Mouse (Mus musculus) right cerebral cortex, postnatal 25 days (tissue): ENCODE measurements around the gene Pum2.
"Not testable (repeated sequence)": the region's sequence is repeated elsewhere in the genome, so short reads cannot be mapped to it uniquely, and the experiment has no call there.

ENCODE experiments used
- DNase-seq: peaks from one replicate; pipeline ENCODE4 v3.0.0; 2022

Gene Pum2

DNA sequence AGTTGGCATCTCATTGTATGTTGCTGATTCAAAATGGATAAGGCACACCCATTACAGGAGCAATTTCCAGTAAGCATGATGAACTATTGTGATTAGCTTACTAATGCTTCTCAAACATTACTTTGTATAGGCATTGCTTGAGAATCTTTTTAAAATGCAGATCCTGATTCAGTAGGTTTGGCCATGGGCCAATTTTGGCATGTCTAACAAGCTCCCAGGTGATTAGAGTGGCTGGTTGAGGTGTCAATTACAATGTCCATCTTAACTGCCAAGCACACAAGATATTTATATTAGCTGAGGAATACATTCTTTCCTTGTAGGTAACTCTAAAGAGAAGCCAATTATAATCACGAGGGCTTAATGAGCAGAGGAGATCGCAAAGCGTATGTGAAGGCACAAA, 4.1 kb upstream of the Pum2 start:
- DNase-seq: no peak

DNA sequence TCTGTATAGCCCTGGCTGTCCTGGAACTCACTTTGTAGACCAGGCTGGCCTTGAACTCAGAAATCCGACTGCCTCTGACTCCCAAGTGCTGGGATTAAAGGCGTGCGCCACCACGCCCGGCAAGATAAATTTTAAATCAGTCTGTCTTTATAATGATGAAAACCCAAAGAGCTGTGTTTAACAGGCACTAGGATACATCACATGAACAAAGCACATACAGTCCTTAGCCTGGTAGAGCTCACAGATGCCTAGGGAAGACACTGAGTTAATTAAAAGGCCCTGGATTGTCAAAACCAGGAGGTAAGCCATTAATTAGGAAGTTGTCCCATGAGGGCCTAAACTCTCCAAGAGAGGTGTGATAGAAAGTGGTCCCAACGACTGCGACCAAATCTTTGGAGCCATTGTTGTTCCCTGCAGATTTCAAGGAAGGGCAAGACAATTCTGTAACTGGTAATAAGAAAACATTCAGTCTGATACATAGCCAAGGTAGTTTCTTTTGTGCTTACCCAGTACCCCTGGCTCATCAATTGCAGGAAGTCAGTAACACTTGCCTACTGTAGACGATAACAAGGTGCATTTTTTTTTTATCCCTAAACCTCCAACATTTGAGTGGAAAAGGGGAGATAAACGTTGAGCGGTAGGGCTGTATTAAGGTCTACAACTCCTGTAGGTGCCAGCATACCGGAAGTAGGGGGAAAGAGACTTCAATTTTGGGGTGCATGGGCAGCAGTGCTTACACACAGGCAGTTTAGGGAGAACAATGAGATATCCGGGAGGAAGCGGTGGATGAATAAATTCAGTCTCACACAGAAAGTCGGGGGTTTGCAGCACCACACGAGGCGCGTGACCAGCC, 587 bp upstream of the Pum2 start:
- no peak for DNase-seq

DNA sequence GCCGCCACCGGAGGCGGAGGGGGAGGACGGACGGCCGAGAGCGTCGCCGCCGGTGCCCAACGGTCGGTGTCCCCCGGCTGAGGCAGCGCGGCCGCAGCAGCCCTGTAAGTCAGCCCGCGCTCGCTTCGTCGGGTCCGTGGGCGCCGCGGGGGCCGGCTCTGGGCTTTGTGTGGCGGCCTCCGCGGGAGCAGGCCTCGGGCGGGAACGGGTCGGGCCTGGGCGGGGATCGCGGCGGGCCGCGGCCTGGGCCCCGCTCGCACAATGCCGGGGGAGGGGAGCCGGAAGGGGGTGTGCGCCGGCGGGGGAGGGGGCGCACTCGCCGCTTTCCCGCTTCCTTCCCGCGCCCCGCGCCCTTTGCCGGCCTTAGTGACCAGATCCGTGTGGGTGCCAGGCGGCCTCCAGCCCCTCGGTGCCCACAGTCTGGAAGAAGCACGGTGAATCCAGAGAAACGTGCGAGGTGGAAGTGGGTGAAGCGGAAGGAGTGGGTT, 487 bp downstream of the Pum2 start:
- DNase-seq: peak; percentile 66

DNA sequence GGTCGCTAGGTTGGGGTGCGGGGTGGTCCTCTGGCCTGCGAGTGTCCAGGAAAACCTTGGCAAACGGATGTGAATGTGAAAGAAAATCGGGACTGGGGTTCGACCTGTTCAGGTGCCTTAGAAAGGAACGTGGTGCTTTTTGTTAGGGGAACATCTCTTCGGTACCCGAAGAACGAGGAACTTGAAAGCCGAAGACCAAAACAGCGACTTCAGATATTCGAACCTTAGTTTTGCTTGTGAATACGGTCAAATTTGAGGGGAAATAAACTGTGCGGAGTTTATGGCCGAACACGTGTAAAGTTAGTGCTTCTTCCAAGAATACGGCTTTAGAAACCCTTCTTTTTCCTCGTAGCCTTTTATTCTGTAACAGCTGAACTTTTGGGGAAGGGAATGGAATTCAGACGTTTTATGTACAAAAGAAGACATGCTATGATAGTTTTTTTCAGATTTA, 982 bp downstream of the Pum2 start:
- no peak for DNase-seq

DNA sequence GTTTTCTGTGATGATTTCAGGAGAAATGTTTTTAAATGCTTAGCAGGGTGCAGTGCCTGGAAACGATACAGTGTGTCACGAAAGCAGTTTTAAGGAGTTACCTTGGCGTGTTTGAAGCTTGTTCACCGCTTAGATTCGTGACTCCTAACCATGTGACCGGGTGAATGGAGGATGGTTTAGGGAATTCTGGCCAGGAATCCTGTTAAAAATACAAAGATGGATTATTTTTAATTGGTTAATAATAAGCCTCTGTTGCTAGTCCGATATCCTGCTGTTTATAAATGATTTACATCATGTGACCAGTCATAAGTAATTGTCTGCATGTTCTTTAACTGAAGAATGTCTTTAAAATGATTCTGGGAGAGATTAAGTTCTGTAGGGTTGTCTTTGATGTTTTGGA, 1.4 kb downstream of the Pum2 start:
- no peak for DNase-seq

DNA sequence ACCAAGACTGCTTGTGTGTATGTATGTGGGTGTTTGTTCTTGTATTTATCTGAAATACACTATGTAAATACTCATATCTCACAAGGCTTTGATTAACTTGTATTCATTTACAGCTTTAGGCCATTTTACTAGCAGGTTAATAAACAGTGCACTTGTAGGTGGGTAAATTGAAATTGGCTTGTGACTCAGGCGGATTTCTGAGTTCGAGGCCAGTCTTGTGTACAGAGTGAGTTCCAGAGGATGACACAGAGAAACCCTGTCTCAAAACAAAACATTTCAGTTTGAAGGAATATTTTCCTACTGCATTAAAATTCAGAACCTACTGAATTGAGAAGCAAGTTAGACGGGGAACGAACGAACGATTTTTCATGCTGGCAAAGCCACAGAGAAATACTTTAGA, 2.4 kb downstream of the Pum2 start:
- DNase-seq: no peak

DNA sequence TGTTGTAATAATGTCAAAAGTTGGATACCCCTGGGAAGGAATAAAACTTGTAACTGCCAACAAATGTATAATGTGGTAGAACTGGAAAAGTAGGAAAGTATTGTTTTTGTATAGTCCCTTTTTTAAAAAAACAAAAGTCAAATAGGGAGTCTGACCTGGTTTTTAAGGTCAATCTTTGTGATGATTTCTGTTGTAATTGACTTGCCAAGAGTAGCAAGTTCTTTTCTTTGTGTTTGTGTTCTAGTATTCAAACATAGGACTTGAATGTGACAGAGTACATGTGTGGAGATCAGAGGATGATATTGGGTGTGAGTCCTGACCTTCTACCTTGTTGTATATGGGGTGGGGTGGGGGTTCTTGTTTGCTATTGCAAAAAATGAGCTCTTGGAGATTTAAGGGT, 4.0 kb downstream of the Pum2 start:
- DNase-seq: no peak

DNA sequence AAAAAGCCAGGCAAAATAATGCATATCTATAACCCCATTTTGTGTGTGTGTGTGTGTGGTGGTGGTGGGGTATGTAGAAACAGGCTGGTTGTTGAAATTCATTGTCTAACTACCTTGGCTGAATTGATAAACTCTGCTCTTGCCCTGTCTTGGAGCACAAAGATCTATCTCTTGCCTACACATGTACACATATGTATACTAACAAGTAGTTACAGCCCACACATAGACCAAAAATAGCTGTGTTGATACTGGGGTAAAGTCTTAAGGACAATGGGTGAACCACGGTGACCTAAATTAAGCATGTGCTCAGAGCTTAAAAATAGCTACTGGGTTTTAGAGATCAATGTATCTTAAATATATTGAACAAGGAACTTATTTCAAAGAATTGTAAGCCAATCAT, 10.3 kb downstream of the Pum2 start:
- DNase-seq: no peak

GRCm38 (mm10) chr12:8685036-8685435, 11.1 kb downstream of the Pum2 start:
- DNase-seq: no peak

DNA sequence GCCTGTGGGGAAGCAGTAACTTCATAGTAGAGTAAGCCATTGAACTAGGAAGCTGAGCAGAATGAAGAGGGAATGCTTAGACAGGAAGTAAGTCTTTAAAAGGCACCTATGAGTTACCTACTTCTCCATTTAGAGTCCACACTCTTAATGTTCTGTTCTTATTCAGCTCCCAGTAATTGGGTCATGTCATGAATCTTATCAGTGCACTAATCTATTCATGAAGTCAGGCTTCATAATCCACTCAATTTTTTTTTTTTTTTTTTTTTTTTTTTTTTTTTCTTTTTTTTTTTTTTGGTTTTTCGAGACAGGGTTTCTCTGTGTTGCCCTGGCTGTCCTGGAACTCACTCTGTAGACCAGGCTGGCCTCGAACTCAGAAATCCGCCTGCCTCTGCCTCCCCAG, 15.9 kb downstream of the Pum2 start:
- not testable (repeated sequence) for DNase-seq

- DNase-seq: no peak
Measured at GRCm38 (mm10) chr12:8698895-8699294, 25.0 kb downstream of the Pum2 start.

DNA sequence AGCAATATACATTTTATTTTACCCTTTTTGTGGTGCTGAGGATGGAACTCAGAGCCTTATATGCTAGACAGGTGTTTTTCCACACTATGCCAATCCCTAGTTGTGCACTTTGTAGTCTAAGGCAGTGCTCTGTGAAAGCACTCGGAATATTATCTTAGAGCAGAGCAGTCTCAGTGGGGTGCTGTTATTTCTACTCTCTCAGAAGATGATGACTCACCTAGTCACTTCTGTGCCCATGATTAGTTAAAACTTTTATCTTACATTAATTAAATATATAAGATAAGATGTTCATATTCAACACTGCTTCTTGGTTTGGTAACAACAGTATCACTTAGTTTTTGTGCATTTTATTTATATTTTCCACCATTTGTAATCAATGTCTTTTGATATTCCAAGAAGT, 30.1 kb downstream of the Pum2 start:
- DNase-seq: no peak

GRCm38 (mm10) chr12:8708876-8709275, 34.9 kb downstream of the Pum2 start:
- DNase-seq: no peak

- DNase-seq: no peak
Measured at GRCm38 (mm10) chr12:8712665-8713064, 38.7 kb downstream of the Pum2 start.

DNA sequence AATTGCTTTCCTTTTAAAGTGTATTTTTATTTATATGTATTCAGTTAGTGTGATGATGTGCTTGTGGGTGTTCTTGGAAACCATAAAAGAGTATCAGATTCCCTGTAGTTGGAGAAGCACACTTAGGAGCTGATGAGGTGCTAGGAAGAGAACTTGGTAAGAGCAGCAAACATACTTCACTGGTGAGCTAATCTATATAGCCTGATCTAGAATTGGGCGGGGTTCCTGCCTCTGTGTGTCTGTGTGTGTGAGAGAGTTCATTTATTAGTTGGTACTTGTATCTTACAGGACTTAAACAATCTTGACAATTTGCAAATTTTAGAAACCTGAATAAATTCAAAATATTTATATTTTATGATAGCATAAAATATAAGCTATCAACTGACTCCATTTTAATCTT, 42.2 kb downstream of the Pum2 start:
- no peak for DNase-seq

DNA sequence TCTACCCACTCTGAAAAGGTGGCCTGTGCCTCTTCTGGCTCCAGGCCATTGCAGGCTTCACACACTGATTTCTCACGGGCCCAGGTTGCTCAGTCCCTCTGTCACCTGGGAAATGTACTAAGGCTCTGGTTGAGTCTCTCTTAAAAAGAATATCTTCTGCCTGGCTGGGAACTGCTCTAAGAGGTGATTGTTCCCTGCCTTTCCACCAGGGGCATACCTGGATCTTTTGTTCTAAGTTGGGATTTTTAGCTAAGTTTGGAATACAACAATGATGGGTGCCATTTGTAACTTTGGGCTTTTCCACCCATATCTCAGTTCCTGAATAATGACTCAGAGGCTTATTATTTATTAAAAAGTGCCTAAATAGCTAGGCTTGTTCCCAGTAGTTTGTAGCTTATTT, 53.0 kb downstream of the Pum2 start:
- DNase-seq: no peak

- no peak for DNase-seq
Measured at GRCm38 (mm10) chr12:8728739-8729138, 54.8 kb downstream of the Pum2 start.

DNA sequence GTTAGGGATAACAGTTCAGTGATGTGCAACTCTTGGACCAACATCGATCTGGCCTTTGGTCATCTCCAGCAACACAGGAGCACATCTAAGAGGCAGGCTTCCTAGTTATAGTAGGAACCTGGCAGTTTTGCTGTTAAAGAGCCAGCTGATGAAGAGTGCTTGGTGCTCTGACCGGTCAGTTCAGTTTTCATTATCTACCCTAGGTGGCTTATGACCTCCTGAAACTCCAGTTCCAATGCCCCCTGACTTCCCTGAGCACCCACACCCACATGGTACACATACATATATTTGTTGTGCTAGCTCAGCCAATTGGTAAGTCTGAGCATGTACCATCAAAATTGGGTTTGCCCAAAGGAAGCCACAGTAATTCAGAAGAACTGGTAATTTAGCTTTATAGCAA, 79.7 kb downstream of the Pum2 start:
- no peak for DNase-seq

DNA sequence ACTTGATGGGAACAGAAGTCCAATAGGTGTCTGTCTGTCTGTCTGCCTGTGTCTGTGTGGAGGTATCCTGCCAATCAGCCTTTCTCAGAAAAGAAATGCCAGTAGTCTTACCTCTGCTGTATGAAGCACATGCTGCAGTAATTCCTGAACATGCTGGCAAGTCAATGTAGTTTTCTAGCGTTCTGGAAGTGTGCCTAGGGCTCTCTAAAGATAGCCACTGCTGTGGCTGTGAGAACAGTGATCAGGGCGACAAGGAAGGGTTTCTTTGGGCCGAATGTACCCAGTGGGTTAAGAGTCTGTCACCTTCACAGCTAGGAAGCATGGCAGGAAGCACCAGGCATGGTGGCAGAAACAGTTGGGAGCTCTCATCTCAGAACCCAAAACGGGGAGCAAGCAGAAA, 80.2 kb downstream of the Pum2 start:
- DNase-seq: no peak

GRCm38 (mm10) chr12:8758029-8758428, 84.1 kb downstream of the Pum2 start:
- DNase-seq: no peak

- DNase-seq: no peak
Measured at GRCm38 (mm10) chr12:8759115-8759514, 85.2 kb downstream of the Pum2 start.

- no peak for DNase-seq
Measured at GRCm38 (mm10) chr12:8759779-8760178, 85.8 kb downstream of the Pum2 start.

GRCm38 (mm10) chr12:8760561-8760960, 86.6 kb downstream of the Pum2 start:
- DNase-seq: no peak

GRCm38 (mm10) chr12:8761058-8761457, 87.1 kb downstream of the Pum2 start:
- no peak for DNase-seq

DNA sequence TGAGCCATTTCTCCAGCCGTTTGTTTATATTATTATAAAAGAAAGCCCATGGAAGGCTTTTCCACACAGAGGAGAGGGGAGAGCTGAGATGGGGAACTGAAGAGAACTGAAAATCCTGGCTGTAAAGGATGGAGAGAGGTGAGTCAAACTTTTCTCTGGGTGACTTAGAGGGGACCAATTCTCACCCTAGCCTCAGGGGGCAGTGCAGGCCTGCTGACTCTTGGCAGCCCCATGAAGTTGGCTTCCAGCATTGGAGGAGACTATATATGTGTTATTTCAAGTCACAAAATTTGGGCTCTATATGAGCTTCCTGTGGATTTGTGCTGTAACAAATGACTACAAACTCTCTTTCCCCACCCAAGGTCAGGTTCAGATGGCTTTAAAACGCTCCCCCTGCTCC, 88.7 kb downstream of the Pum2 start:
- DNase-seq: no peak
